Mouse (Mus musculus) hindbrain, embryonic 12.5 days (tissue): Measurements from ENCODE around the gene AC129217.1. TPM values are rescaled to one million over a fixed set of nuclear protein-coding genes. Genes with fewer than 3 reads are reported as not detected.
"Not testable (repeated sequence)": the region's sequence is repeated elsewhere in the genome, so short reads cannot be mapped to it uniquely, and the experiment has no call there.

Experiments used
- ATAC-seq: fragments of 200-750 bp; cut with Nextera tagmentation; 2 replicates; pipeline ENCODE4 v1.8.0; 2017; ENCODE audit warnings: moderate TSS enrichment; ENCODE audit not compliant: low FRiP score
- H3K27ac ChIP-seq: fragments of 300-500 bp; sonication (generic); 2 replicates; pipeline ENCODE4 v1.5.1; 2016; ENCODE audit warnings: mild to moderate bottlenecking
- H3K27me3 ChIP-seq: fragments of 300-500 bp; sonication (generic); 2 replicates; pipeline ENCODE4 v1.6.1; 2016; ENCODE audit warnings: mild to moderate bottlenecking
- H3K36me3 ChIP-seq: fragments of 300-500 bp; sonication (generic); 2 replicates; pipeline ENCODE4 v1.6.1; 2016; ENCODE audit warnings: mild to moderate bottlenecking
- H3K4me1 ChIP-seq: fragments of 300-500 bp; sonication (generic); 2 replicates; pipeline ENCODE4 v1.6.1; 2016
- H3K4me2 ChIP-seq: fragments of 300-500 bp; sonication (generic); replicated peaks from 2 replicates; pipeline ENCODE4 v1.6.1; 2016; ENCODE audit warnings: mild to moderate bottlenecking
- H3K4me3 ChIP-seq: fragments of 300-500 bp; sonication (generic); 2 replicates; pipeline ENCODE4 v1.5.1; 2016; ENCODE audit warnings: mild to moderate bottlenecking
- H3K9ac ChIP-seq: fragments of 300-500 bp; sonication (generic); 2 replicates; pipeline ENCODE4 v1.6.1; 2016; ENCODE audit warnings: mild to moderate bottlenecking, moderate library complexity
- H3K9me3 ChIP-seq: fragments of 300-500 bp; sonication (generic); replicated peaks from 2 replicates; pipeline ENCODE4 v1.6.1; 2016; ENCODE audit warnings: mild to moderate bottlenecking
- WGBS: fragments of 180-500 bp; shearing (Covaris S2); methylation state at CpG from one replicate; pipeline ENCODE4 v1.1.7; 2016; 5-methylcytosine and 5-hydroxymethylcytosine counted together
- polyA plus RNA-seq: library from polyadenylated mRNA; unstranded; fragments of >200 nt; fragmentation: Nextera tagmentation; extraction: Ambion mirVana; gene quantifications from 2 replicates; pipeline ENCODE4 v1.2.1, GENCODE M21; 2016

Gene AC129217.1
- polyA plus RNA-seq, 1 experiment from 2014 or later = not detected

DNA sequence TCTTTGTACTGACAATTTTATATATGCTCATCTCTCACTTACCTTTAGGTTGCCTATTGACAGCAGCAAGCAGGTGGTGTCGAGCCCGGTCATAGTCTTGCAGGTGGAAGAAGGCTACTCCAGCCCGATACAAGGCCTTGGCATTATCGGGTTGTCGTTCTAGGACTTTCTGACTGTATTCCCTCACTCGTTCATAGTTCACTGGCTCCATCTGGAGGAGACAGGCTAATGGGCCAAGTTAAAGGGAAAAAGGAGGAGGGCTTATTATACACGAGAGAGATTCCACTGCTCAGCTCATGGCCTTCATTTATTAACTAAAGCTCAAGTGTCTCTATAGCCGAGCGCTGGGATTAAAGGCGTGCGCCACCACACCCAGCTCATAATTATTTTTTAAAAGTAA is 13.8 kb upstream of the AC129217.1 start:
- peaks cover 28% of the 10 kb centered on the region for H3K4me1 ChIP-seq
- H3K27ac ChIP-seq = no peak overlapping the region
- no peaks in the 10 kb centered on the region for H3K27me3 ChIP-seq
- ATAC-seq = no peak
- H3K9me3 ChIP-seq = no peaks in the 10 kb centered on the region
- no peak overlapping the region for H3K4me2 ChIP-seq
- peaks cover 49% of the 10 kb centered on the region for H3K36me3 ChIP-seq
- H3K9ac ChIP-seq = no peak overlapping the region
- H3K4me3 ChIP-seq = no peak overlapping the region
- WGBS = 81% methylated on average over 11 of the region's 11 CpGs

DNA sequence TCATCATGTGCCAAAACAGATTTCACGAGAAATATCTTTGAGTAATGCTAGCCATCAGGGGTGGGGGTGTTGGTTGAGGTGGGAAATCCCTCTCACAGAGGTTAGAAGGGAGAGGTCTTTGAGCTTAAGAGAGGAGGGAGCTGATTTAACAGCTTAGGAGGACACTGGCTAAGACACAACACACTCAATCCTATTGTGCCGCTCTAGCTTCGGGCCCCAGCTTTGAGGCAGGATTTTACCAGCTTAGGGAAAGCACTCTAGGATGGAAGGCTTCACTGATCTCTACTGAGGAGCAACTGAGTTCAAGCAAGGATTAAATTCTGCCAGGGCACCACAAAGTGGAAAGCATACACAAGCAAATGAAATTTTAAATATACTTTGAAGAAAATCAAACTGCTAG is 12.6 kb upstream of the AC129217.1 start:
- Histone ChIP-seq H3K4me1 (peaks cover 34% of the 10 kb centered on the region), H3K9me3 (no peaks in the 10 kb centered on the region), H3K4me2 (peak overlapping the region; percentile 23), H3K27me3 (no peaks in the 10 kb centered on the region), H3K27ac (no peak overlapping the region), H3K36me3 (peaks cover 41% of the 10 kb centered on the region), H3K9ac (peak overlapping the region; percentile 37; the same call in 1 of the 2 replicates), H3K4me3 (no peak overlapping the region; the same call in 1 of the 2 replicates)
- 81% methylated on average over 3 of the region's 3 CpGs for WGBS
- ATAC-seq = no peak

DNA sequence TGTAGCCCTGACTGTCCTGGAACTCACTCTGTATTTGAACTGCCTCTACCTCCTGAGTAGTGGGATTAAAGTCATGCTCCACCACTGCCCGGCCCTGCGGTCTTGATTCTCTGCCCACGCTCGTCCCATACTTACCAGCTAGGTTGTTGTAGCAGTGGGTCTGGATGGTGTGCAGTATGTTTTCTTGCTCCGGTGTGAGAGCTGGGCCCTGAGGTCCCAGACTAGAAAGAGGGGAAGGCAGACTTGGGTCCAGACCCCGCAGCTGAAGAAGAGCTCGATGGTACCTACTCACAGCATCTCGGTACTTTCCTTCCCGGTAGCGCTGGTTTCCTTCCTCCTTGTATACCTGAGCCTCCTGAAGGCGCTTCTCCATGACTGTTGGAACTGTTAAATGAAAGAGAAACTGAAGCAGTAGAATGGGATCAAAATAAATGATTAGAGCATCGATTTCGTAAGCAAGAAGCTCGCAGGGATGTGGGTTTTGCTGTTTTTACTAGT is 11.2 kb upstream of the AC129217.1 start:
- Histone ChIP-seq H3K4me3 (peak overlapping the region; percentile 98), H3K9me3 (no peaks in the 10 kb centered on the region), H3K27me3 (no peaks in the 10 kb centered on the region), H3K27ac (peak overlapping the region; percentile 99), H3K36me3 (peaks cover 35% of the 10 kb centered on the region), H3K4me2 (peak overlapping the region; percentile 97), H3K4me1 (peaks cover 48% of the 10 kb centered on the region), H3K9ac (peak overlapping the region; percentile 89)
- 36% methylated on average over 14 of the region's 14 CpGs for WGBS
- no peak for ATAC-seq

DNA sequence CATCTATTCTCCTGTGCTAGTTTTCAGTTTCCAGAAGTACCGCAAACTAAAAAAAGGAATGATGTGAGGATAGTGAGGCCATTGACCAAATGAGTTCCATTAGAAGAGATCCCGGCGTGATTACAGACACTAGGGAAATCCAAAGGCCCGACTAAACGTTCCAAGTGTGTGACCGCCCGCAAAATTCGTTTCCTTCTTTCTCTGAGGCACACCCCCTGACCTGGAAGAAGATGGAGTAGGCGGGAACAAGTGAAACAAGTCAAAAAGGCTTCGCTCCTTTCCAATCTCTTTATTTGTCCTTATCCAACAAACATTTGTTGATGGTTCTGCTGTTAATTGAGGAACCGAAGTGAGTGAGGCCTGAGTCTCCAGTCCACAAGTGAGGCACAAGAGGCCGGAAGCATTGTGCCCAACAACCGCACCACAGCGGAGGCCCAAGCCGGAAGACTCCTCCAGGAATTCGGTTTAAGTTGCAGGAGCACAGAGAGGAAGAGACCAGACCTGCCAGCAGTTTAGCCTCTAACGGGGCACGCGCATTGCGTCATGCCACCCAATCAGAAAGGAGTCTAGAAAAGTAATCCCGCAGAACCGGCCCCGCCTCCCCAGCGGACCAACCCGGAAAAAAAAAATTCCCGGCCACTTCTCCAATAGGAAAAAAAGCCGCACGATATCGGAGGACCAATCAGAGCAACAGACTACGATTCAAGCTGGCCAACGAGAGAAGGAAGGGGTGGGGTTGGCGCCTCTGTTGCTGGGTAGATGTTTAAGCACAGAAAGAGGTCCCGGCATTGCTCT is 10.6 kb upstream of the AC129217.1 start, which contains the start of gene Ttc9c:
Gene Ttc9c (minus strand): TSS at position 533 of the 795 bp plus-strand sequence.
- H3K27ac ChIP-seq = peak within 1 kb of the TSS; percentile 99
- peak within 1 kb of the TSS; percentile 97 for H3K4me2 ChIP-seq
- peak within 1 kb of the TSS; percentile 98 for H3K4me3 ChIP-seq
- peak within 1 kb of the TSS; percentile 98 for H3K9ac ChIP-seq
- peaks cover 34% of the 10 kb centered on the region for H3K36me3 ChIP-seq
- H3K9me3 ChIP-seq = no peaks in the 10 kb centered on the region
- peaks cover 48% of the 10 kb centered on the region for H3K4me1 ChIP-seq
- no peaks in the 10 kb centered on the region for H3K27me3 ChIP-seq
- peak; percentile 96 for ATAC-seq
- under 1% methylated on average over 33 of the region's 33 CpGs for WGBS

DNA sequence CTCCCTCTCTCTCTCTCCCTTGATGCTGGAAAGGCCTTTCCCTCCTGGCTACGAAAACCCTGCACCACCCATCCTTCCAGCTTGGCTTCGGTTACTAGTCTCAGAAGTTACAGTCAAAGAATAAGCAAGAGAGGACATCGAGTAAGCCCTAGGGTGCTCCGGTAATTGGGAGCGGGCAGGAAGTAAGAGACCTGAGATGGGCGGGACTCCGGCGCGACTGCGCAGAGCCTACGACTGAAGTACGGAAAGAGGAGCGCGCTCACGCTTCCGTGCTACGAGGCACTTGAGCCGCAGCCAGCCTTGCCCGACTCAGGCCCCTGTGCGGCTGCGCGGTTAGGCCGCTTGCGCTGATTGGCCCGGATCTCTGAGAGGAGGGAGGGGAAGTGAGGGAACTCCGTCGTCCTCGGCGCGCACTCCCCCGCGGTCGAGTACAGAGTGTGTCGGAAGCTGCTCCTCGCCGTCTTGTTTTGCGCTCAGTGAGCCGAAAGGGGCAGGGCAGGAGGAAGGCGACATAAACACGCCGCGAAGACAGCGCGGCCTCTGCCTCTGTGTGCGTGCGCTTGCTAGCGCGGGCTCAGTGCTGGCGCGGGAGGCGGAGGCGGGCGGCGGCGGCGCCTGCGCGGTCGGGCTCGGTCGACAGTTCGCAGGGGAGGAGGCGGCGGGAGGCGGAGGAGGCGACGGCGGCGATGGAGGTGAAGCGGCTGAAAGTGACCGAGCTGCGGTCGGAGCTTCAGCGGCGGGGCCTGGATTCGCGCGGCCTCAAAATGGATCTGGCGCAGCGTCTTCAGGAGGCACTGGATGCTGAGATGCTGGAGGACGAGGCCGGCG is 9.8 kb upstream of the AC129217.1 start, which contains the start of gene Hnrnpul2:
Gene Hnrnpul2 (plus strand): TSS at position 415 of the 828 bp plus-strand sequence.
- peaks cover 48% of the 10 kb centered on the region for H3K4me1 ChIP-seq
- peak; percentile 97 for ATAC-seq
- under 1% methylated on average over 82 of the region's 83 CpGs for WGBS

DNA sequence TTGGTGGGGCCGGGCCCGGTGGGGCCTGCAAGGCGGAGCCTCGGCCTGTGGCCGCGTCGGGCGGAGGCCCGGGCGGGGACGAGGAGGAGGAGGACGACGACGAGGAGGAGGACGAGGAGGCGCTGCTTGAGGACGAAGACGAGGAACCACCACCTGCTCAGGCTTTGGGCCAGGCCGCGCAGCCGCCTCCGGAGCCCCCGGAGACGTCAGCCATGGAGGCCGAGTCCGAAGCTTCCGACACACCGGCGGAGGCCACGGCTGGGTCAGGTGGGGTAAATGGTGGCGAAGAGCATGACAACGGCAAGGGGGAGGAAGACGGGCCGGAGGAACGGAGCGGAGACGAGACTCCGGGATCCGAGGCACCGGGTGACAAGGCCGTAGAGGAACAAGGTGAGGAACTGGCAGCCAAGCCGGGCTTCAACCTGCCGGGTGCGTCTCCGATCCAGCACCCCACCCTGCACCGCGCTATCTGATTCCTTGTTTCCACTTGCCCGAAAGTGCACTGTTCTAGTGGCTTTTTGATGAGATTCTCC is 9.1 kb upstream of the AC129217.1 start:
- H3K4me2 ChIP-seq = peak overlapping the region; percentile 97
- peaks cover 44% of the 10 kb centered on the region for H3K4me1 ChIP-seq
- H3K36me3 ChIP-seq = peaks cover 36% of the 10 kb centered on the region
- H3K4me3 ChIP-seq = peak overlapping the region; percentile 98
- 1% methylated on average over 48 of the region's 48 CpGs for WGBS
- peak overlapping the region; percentile 99 for H3K27ac ChIP-seq
- peak; percentile 24 for ATAC-seq
- peak overlapping the region; percentile 98 for H3K9ac ChIP-seq
- H3K27me3 ChIP-seq = no peaks in the 10 kb centered on the region
- H3K9me3 ChIP-seq = no peaks in the 10 kb centered on the region

More for the DNA sequence above, 9.8 kb upstream of the AC129217.1 start, which contains the start of gene Hnrnpul2:
- H3K36me3 ChIP-seq = peaks cover 36% of the 10 kb centered on the region
- peak within 1 kb of the TSS; percentile 98 for H3K9ac ChIP-seq
- H3K4me3 ChIP-seq = peak within 1 kb of the TSS; percentile 98
- no peaks in the 10 kb centered on the region for H3K9me3 ChIP-seq
- peak within 1 kb of the TSS; percentile 97 for H3K4me2 ChIP-seq
- peak within 1 kb of the TSS; percentile 99 for H3K27ac ChIP-seq
- no peaks in the 10 kb centered on the region for H3K27me3 ChIP-seq

DNA sequence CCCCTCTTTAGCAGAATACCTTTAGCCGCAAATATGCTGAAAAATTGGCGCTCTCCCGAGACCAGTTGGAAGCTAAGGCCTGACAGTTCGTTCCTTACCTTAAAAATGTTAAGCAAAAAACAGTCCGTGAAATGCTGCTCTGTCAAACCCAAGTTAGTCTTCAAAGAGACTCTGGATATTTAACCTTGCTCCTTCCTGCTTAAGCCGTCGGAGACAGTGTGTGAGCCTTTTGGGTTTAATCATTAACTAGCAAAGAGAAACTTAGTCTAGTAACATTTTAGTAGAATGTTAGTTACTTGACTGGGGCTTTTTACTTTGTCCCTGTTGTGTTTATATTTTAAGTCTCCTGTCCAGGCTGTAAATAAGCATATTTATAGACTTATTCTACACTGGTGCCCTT is 8.4 kb upstream of the AC129217.1 start:
- peak overlapping the region; percentile 98 for H3K4me3 ChIP-seq
- no peak for ATAC-seq
- H3K9me3 ChIP-seq = no peaks in the 10 kb centered on the region
- peaks cover 39% of the 10 kb centered on the region for H3K36me3 ChIP-seq
- WGBS = 1% methylated on average over 7 of the region's 7 CpGs
- H3K27ac ChIP-seq = peak overlapping the region; percentile 99; the same call in 1 of the 2 replicates
- no peaks in the 10 kb centered on the region for H3K27me3 ChIP-seq
- H3K4me1 ChIP-seq = peaks cover 40% of the 10 kb centered on the region
- peak overlapping the region; percentile 98 for H3K9ac ChIP-seq
- peak overlapping the region; percentile 97 for H3K4me2 ChIP-seq

DNA sequence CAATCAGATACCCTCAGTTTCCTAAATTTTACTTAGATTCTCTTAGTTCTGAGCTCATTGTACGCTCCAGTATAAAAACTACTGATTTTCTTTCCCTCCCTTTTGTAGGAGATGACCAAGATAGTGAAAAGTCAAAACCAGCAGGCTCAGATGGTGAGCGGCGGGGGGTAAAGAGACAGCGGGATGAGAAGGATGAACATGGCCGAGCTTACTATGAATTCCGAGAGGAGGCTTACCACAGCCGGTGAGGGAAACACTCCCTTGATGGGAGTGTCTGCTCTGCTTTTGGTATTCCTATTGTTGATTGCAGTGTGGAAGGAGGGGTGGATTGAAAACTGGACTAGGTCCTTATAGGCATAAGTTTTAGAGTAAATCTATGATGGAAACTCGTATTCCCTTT is 6.9 kb upstream of the AC129217.1 start:
- ATAC-seq = no peak
- peak overlapping the region; percentile 98 for H3K4me3 ChIP-seq
- peaks cover 28% of the 10 kb centered on the region for H3K4me1 ChIP-seq
- H3K36me3 ChIP-seq = peaks cover 46% of the 10 kb centered on the region
- peak overlapping the region; percentile 98 for H3K9ac ChIP-seq
- 69% methylated on average over 8 of the region's 8 CpGs for WGBS
- H3K27ac ChIP-seq = no peak overlapping the region
- no peaks in the 10 kb centered on the region for H3K27me3 ChIP-seq
- peak overlapping the region; percentile 97 for H3K4me2 ChIP-seq
- H3K9me3 ChIP-seq = no peaks in the 10 kb centered on the region

DNA sequence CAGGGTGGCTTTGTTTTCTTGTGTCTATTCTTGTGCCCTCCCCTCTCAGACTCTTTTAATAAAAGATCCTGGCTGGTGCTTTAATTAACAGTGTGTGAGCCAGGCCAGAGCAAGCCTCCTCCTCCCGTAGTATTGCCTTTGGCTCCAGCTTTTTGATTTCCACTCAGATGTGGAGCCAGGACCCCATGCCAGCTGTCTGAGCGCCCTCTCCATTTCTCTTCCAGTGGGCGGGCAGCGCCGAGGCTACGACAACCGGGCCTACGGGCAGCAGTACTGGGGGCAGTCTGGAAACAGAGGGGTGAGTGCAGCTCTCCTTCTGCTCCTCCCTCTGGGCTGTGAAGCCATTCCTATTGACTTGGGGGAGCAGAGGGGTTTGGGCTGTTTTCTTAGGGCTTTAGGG is 1.1 kb downstream of the AC129217.1 start:
- Histone ChIP-seq H3K36me3 (peaks cover 93% of the 10 kb centered on the region), H3K4me2 (no peak overlapping the region), H3K9me3 (no peaks in the 10 kb centered on the region), H3K27ac (no peak overlapping the region), H3K9ac (no peak overlapping the region), H3K4me1 (no peaks in the 10 kb centered on the region), H3K27me3 (no peaks in the 10 kb centered on the region), H3K4me3 (no peak overlapping the region)
- WGBS = 93% methylated on average over 8 of the region's 8 CpGs
- no peak for ATAC-seq

DNA sequence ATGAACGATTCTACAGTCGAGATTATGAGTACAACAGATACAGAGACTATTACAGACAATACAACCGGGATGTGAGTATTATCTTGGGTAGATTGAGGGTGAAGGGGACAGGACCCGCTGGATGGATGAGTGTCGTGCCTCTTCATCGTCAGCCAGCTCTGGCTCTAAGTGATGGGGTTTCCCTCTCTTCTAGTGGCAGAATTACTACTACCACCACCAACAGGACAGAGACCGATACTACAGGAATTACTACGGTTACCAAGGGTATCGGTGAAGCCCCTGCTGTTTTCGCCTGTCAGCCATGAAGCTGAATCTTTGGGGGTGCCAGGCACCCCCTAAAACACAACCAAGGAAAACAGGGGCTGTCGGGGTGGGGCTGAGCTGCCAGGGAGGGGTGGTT is 1.7 kb downstream of the AC129217.1 start:
- 83% methylated on average over 11 of the region's 11 CpGs for WGBS
- Histone ChIP-seq H3K9ac (no peak overlapping the region), H3K27ac (no peak overlapping the region), H3K9me3 (no peaks in the 10 kb centered on the region), H3K4me1 (0 out of 2 replicates have a peak, but pooled peaks cover 1% of the 10 kb centered on the region), H3K4me2 (no peak overlapping the region), H3K36me3 (peaks cover 92% of the 10 kb centered on the region), H3K27me3 (no peaks in the 10 kb centered on the region), H3K4me3 (no peak overlapping the region)
- no peak for ATAC-seq

DNA sequence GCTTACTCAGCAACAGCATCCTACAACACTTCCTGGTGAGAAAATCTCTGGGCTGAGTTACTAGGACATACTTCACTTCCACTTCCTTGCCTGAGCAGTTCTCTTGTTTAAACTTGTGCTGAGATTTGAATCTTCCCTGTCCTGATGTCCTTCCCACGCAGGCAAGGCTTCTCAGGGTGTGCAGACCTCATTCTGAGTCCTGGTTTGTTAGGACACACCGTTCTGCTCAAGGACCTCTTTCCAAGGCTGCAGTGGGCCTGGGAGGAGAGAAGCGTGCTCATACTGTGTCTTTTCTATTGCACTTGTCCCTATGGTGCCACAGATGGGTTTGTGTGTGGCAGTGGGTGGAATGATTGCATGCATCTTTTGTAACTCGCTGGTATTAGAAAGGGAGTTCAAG is 3.4 kb downstream of the AC129217.1 start:
- Histone ChIP-seq H3K9ac (no peak overlapping the region), H3K4me2 (no peak overlapping the region), H3K4me1 (peaks cover 3% of the 10 kb centered on the region; the same call in 1 of the 2 replicates), H3K36me3 (peaks cover 78% of the 10 kb centered on the region), H3K4me3 (no peak overlapping the region), H3K9me3 (no peaks in the 10 kb centered on the region), H3K27ac (no peak overlapping the region), H3K27me3 (no peaks in the 10 kb centered on the region)
- WGBS = 96% methylated on average over 4 of the region's 4 CpGs
- ATAC-seq = no peak

DNA sequence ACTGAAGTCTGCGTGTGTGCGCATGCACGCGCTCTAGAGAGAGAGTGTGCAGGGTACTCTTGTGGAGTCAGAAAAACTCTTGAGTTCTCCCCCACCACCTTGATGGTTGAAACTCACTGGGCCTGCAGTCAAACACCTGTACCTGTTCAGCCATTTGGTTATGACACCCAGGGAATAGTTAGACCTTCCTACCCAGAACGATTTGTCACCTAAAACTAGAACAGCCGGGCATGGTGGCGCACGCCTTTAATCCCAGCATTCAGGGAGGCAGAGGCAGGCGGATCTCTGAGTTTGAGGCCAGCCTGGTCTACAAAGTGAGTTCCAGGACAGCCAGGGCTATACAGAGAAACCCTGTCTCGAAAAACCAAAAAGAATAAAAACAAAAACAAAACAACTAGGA is 6.8 kb downstream of the AC129217.1 start:
- peaks cover 48% of the 10 kb centered on the region for H3K36me3 ChIP-seq
- WGBS = 98% methylated on average over 10 of the region's 10 CpGs

More for the DNA sequence above, 6.8 kb downstream of the AC129217.1 start:
- not testable (repeated sequence) for H3K9me3 ChIP-seq, H3K4me3 ChIP-seq, H3K4me2 ChIP-seq, ATAC-seq, H3K9ac ChIP-seq, H3K27me3 ChIP-seq
- H3K4me1 ChIP-seq = peaks cover 28% of the 10 kb centered on the region
- H3K27ac ChIP-seq = peak overlapping the region; percentile 98; the same call in 1 of the 2 replicates
